Mouse (Mus musculus) mouse embryonic stem cell (cell line): Measurements from ENCODE around the gene Prok1.

ENCODE experiments used
- in situ Hi-C, 2 experiments: fragments of 300-500 bp; cut with MboI; formaldehyde crosslinking; loops; 1 replicate in 1 of 2; 3 replicates in 1 of 2; pipeline ENCODE4 v1.14.3; 2019 to 2020; ENCODE audit warnings: low sequenced_read_pairs in 2 of 2, low pct_unique_long_range_greater_than_20kb in 1 of 2, mixed read lengths in 1 of 2; ENCODE audit not compliant: unreplicated experiment in 1 of 2

Prok1 gene

DNA sequence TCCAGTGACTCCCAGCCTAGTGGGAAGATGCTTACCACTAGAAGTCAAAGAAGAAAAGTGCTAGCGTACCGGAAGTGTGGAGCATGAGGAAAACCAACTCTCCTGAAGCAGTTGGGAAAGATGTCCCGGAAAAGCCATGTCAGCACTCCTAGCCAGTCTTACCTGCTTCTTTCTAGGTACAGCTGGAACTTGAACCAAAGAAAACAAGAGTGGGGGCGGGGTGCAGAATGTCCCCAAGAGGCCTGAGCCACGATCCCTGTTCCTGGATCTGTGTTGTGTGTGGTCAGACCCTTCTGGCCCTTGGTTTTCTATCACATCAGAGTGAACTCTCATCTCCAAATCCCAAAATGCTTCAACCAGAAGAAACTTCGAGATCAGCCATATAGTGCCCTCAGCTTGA, 7.4 kb upstream of the Prok1 start:
- in situ Hi-C loops, result loop anchor here in 1 of 2 experiments (10.0 kb wide), 1 partner anchor 218 kb away; no protein-coding TSS in a partner anchor

DNA sequence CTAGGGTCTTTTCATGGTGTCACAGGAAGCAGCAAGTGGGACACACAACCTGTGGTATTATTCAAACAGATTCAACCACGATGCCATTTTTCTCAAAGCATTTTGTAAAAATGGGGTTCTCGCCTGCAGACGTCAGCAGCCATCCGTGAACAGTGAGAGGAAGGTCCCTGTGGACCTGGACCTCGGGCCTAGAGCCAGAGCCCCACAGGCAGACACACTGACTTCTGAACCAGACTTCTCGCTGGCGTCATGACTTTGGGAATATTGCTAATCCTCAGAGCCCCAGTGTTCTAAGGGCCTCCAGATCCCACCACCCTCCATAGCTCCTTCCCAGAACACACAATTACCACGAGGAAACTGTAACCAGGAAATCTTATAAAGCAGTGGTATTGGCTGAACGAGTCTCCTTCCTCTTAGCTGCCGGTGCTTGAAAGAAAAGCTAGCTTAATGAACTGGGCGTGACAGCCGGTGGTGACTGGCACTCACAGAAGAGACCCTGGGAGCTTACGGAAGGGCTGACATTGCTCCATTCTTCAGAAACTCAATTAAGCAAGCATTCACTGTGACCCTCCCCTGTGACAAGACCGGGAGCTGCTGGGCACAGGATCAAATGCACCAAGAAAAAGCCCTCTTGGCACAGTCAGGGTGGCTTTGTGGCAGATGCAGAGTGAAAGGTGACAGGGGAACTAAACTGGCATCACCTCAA, 2.0 kb upstream of the Prok1 start:
- in situ Hi-C loops, result loop anchor here in 1 of 2 experiments (10.0 kb wide), 1 partner anchor 223 kb away; no protein-coding TSS in a partner anchor

DNA sequence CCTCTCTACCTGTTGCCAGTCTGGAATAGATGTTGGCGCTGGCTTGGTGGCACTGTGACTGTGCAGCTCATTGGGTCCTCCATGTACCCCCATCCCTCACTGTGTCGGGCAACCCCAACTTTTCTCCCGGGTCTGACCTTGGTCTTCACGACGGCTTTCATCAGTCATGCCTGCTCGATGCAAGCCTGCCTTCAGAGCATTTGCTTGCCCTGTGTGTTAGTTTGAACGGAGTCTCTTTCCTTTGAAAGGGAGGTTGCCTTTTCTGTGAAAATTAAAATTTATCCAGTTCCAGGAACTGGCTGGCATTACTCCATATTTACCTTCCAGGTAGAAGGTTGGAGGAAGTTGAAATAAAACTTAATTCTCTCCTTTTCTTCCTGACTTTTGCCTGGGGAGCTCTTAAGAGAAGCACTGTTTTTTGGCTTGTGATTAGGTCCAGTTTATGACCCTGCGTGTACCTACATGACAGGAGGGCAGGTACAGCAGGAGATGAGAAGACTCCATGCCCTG, 981 bp downstream of the Prok1 start:
- in situ Hi-C loops, result no loop called here

DNA sequence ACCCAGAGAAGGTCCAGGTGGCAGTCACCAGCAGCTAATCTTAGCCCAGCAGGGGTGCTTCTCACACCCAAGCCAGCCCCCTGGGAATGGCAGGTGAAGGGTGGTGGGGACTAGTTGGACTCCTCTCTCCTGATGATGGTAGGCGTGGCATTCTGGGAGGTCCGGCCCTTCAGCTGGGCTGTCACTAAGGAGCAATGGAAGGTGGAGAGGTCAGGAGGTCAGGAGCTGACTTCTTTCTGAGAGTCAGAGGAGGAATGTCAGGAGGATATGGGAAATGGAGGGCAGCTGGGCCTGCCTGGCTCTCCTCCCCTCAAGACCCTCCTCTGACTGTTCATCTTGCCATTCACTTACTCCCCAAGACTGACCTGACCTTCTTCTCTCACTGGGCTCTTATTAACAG, 1.5 kb downstream of the Prok1 start:
- in situ Hi-C loops, result no loop called here

DNA sequence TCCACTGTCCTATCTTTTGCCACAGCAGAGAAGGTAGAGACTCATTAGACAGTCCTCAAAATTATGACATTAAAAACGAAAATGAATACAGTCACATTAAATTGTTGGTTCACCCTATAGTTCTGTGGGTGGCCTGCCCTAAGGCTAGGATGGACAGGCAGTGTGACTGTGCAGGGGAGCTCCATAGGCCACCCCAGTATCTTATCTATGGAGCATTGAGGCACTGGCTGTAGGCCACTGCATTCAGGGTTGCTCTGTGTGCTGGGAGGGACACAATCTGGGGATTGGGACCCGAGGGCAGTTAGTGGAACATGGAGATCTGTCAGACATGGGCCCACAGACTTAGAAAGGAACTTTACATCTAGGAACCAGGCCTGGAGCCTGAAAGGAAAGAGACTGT, 5.6 kb downstream of the Prok1 start:
- in situ Hi-C loops, result loop anchor here (5.0 kb wide), 2 partner anchors 38 to 228 kb away; no protein-coding TSS in a partner anchor

DNA sequence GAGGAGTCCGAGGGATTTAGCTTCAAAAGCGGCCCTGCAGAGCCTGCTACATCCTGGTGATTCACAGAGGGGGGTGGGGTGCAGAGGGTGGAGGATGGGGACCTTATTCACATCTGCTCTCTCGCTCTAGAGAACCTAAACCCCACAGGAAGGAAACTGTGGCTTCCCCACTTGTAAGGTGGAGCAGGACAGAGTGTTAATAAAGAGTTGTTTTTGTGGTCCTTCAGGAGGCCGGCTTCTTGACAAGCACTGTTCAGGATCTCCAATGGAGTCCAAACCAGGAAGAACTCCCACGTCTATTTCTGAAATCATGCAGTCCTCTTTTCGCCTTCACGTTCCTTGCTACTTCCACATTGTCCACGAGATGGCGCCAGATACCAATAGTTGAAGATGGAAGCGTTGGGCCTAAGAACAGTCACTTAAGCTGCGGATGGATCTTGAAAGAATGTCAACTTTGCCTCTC, 6.1 kb downstream of the Prok1 start:
- in situ Hi-C loops, result loop anchor here (5.0 kb wide), 2 partner anchors 39 to 229 kb away; no protein-coding TSS in a partner anchor

DNA sequence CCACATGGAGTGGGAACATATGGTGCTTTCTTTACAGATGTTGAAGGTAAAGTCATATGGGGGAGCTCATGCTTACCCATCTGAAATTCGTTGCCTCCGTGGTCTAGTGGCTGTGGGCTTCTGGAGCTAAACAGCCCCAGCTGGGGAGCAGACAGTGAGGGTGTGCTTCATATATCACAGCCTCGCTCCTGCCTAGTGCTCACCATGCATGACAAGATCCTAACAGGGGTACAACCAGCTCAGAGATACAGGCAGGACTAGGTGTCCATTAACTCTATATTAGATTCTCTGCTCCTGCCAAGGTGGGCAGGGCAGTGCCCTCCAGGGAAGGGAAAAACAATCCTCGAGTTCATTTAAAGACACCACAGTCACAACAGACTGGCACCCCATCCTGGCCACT, 8.3 kb downstream of the Prok1 start:
- in situ Hi-C loops, result loop anchor here (5.0 kb wide), 2 partner anchors 41 to 231 kb away; no protein-coding TSS in a partner anchor

DNA sequence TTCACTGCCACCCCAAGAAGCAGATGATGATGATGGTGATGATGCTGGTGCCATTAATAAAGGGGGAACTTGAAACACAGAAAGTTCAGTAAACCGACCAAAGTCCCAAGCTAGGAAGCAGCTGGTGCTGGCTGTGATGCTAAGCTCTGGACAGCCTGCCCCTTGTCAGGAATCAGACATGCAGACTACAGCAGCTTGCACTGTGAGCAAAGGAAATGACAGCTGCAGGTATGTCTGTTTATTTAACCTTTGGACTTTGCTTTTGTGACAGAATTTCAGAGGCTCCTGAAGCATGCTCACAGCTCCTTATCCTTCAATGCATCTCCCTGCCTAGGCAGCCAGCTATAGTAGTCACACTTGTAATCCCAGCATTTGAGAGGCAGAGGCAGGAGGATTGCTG, 9.0 kb downstream of the Prok1 start, which contains the start of gene A630076J17Rik:
Gene A630076J17Rik (plus strand): TSS at position 88 of the 400 bp plus-strand sequence.
- in situ Hi-C loops, result loop anchor here (5.0 kb wide), 2 partner anchors 42 to 232 kb away; no protein-coding TSS in a partner anchor

DNA sequence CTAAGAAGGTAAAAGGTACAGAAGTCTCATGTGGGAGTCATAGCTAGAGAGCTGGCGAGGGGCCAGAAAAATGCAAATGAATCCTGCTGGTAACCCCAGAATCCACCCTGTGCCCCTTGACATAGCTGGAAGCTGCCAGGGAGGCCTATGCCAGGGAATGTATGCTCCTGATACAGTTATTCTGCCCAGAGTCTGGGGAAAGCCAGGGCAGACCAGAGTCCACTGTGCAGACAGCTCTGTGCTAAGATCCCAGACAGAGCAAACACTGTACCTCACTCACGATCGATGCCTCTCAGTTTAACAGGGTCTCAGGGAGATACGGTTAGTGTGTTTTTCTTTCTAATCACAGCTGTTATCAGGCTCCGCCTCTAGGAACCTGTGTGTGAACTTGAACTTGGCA, 9.7 kb downstream of the Prok1 start:
- in situ Hi-C loops, result loop anchor here (5.0 kb wide), 2 partner anchors 42 to 232 kb away; no protein-coding TSS in a partner anchor

DNA sequence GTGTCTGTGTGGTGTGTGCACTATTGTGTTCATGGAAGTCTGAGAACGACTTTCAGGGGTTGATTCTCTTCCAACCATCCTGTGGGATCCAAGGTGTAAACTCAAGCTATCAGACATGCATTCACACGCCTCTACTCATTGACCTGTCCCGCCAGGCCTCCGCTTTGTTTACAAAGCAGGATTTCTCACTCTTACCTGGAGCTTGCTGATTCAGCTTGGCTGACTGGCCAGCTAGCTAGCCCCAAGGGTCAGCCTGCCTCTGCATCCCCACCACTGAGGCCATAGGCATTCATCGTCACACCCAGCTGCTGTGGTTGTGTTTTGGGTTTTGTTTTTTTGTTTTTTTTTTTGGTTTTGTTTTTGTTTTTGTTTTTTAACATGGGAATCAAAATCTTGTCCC, 10.3 kb downstream of the Prok1 start:
- in situ Hi-C loops, result no loop called here

DNA sequence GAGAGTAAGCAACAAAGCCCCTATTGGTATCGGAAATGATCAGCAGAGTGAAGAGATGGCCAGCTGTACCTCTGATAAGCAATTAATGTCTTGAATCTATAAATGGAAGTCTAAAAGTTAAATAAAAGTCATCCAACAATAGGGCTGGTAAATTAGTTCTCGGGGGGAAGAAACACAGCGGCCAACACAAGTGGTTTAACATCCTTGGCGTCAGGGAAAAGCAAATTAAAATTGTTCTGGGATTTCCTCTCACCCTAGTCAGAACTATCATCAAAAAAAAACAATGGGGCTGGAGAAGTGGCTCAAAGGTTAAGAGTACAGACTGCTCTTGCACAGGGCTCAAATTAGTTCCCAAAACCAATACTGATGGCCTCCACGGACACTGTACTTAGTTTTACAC, 13.7 kb downstream of the Prok1 start:
- in situ Hi-C loops, result no loop called here

DNA sequence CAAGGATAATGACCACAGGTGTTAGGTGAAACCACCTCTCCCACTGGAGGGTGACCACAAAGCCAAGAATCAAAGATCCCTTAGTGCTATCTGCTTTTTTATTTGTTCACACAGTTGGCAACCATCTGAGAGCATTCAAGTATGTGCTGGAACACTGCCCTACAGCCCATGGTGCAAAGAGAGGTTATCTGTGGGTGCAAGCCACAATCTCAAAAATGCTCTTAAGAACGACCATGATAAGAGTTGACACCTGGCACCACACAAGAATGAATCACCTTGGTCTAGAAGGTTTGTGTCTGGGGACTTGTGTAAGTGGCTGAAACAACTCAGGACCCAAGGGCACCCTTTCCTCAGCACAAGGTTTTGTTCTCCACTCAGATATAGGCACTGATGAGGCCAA, 16.3 kb downstream of the Prok1 start:
- in situ Hi-C loops, result no loop called here

DNA sequence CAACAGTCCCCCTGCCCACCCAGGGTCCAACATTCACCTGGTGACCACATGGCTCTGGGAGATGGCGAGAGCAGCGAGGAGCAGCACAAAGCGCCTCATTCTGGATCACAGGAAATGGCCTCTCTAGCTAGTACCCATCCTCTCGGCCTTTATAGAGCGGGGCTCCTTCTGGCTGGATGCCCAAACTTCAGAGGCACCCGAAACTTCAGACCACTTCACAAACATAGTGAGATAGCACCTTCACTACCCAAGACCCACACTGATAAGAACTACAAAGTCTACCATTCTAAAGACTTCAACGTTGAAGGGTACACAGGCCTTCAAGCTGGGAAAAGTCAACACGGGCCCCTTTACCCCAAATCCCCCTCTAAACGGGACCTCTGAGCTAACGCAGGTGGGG, 17.9 kb downstream of the Prok1 start, which contains the start of gene Cym:
Gene Cym (minus strand): TSS at position 125 of the 400 bp plus-strand sequence.
- in situ Hi-C loops, result no loop called here

DNA sequence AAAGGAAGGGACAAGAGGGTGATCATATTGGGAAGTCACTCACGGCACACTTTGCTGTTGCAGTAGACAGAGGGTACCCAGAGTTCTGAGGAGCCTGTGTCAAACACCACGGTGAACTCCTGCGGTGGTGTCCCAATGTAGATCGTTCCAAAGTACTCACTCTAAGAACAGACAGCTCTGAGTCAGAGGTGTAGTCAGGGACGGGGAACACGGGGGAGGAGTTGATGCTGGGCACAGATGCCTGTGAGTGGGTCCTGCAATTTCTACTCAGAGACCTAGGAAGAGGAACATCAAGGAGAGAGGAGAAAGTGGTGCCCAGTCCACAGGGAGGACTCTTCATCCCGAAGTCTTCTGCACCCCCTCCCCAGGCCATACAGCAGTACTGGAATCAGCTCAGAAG, 20.9 kb downstream of the Prok1 start:
- in situ Hi-C loops, result no loop called here

DNA sequence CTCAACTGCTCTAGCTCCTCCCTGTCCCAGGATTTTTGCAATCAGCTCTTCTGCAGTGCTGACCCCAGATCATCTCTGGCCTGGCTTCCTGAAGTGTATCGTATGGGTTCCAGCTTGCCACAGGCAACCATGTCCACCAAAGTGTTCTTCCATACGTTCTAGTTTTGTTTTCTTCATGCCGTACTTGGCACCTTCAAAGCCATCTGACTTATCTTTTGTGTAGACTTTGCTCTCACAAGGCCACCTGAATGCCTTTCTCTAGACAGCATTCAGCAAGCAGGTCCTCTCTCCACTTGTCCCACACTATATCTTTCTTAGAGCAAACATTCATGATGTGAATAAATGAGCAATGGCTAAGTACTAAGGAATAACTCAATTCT, 22.4 kb downstream of the Prok1 start:
- in situ Hi-C loops, result no loop called here

DNA sequence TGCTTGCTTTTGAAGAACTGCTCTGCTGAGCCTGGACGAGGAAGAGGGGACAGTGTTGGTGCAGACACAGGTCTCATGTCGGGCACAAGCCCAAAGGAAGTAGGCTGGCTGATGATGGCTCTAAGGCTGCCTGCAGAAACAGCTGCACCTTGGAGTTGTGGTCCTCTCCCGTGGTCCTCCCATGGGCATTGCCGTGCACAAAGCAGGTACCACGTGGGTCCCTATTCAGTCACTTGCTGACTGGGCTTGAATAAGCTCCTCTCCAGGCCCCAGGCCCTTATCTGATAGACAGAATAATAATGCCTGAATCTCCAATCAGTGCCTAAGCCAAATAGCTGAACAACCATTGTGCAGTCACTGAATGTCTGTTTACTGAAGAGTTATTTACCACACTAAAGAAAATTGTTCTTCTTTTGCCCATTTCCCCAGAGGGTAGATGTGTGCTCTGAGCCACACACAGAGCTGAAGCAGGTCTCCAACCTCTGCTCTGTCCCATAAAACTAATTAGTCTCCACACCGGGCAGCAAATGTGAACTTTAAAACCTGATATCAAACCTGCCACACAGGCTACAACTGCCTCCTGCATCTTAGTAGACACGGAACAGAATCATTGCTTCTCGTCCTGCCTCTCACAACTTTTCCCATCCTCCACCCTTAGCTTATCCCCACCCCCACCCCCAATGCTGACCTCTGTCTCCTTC, 23.0 kb downstream of the Prok1 start:
- in situ Hi-C loops, result no loop called here

DNA sequence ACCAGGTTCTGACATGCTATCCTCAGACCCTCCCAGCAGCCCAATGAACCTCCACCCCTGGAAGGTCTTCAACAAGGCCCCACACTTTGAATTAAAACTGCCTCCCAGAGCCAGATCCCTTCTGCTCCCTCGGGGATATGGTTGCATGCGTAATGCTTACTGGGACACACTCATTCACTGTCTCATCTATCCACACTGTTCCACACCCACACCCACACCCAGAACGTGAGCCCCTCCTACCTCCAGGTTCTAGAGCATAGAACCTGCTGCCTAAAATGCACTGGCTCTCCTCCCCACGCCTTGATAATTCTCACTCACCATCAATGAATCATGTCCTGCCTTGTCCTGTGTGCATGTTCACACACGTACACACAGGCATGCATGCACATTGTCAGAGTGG, 24.9 kb downstream of the Prok1 start:
- in situ Hi-C loops, result no loop called here

DNA sequence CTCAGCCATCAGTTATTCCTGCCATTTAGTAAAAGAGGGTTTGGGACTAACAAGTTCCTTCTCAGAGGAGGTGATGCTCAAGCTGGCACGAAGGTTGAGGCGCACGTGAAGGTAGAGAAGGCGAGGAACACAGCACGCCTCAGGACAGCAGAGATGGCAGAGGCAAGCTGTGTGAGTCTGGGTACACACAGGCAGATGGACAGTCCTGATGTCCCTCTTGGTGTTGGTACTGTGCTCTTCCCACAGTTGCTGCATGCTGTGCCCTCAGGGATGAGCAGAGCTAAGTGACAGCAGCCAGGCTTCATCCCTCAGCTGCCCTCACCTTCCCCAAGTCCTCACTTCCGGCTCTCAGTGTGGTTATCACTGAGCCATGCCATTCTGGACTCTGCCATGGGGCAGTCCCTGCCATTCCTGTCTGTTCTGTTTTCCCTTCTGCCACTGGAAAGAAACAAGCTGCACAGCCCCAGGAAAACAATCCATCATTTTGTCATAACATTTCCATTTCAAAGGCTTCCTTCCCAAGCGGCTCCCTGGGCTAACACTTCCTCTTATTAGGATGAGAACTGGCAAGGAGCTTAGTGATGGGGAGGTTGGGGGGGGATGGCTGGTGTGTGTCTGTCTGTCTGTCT, 31.8 kb downstream of the Prok1 start:
- in situ Hi-C loops, result no loop called here
